Mouse (Mus musculus) C2C12 (cell line): Measurements from ENCODE around the gene Ttc38. TPM values are rescaled to one million over a fixed set of nuclear protein-coding genes. Genes with fewer than 3 reads are reported as not detected.

ENCODE experiments used
- H3K27me3 ChIP-seq: one replicate; pipeline ENCODE4 v1.6.1; 2011; ENCODE audit not compliant: control insufficient read depth, insufficient read depth, insufficient read length
- H3K36me3 ChIP-seq: one replicate; pipeline ENCODE4 v1.6.1; 2011; ENCODE audit not compliant: control insufficient read depth, insufficient read depth
- H3K4me3 ChIP-seq: one replicate; pipeline ENCODE4 v1.5.1; 2011; ENCODE audit warnings: mild to moderate bottlenecking, control low read depth; ENCODE audit not compliant: poor library complexity, insufficient read depth, severe bottlenecking
- H3K79me2 ChIP-seq: one replicate; pipeline ENCODE4 v1.6.1; 2011; ENCODE audit not compliant: control insufficient read depth, insufficient read depth
- H3K79me3 ChIP-seq: one replicate; pipeline ENCODE4 v1.6.1; 2011; ENCODE audit warnings: low read depth, control low read depth
- H3ac ChIP-seq: one replicate; pipeline ENCODE3; 2011; ENCODE audit warnings: low read depth; ENCODE audit not compliant: control insufficient read depth, insufficient read length
- CEBPB ChIP-seq: IDR thresholded peaks from one replicate; pipeline ENCODE4 v1.6.1; 2011; ENCODE audit warnings: low read depth, mild to moderate bottlenecking, control low read depth, moderate library complexity
- CTCF ChIP-seq: IDR thresholded peaks from one replicate; pipeline ENCODE4 v1.5.1; 2011; ENCODE audit not compliant: control insufficient read depth, insufficient read depth, insufficient read length
- FOSL1 ChIP-seq: IDR thresholded peaks from one replicate; pipeline ENCODE4 v1.8.0; 2011; ENCODE audit warnings: mild to moderate bottlenecking, low read length; ENCODE audit not compliant: poor library complexity, insufficient read depth, severe bottlenecking
- MAX ChIP-seq: IDR thresholded peaks from one replicate; pipeline ENCODE4 v1.6.1; 2011; ENCODE audit warnings: mild to moderate bottlenecking, control low read depth
- MYOD1 ChIP-seq: IDR thresholded peaks from one replicate; pipeline ENCODE4 v1.6.1; 2011; ENCODE audit warnings: low read depth; ENCODE audit not compliant: control insufficient read depth, insufficient read length
- MYOG ChIP-seq: IDR thresholded peaks from one replicate; pipeline ENCODE4 v1.6.1; 2011; ENCODE audit not compliant: control insufficient read depth, insufficient read length; ENCODE audit errors: extremely low read depth
- USF1 ChIP-seq: IDR thresholded peaks from one replicate; pipeline ENCODE4 v1.6.1; 2011; ENCODE audit warnings: low read depth, mild to moderate bottlenecking, control low read depth, moderate library complexity
- polyA plus RNA-seq: library from polyadenylated mRNA; unstranded; fragments of >200 nt; fragmentation: generic; extraction: Trizol; gene quantifications from one replicate; pipeline ENCODE4 v1.2.1, GENCODE M21; 2012; ENCODE audit warnings: missing spikeins

The Ttc38 gene
- polyA plus RNA-seq, 1 experiment, result 0.07 TPM

DNA sequence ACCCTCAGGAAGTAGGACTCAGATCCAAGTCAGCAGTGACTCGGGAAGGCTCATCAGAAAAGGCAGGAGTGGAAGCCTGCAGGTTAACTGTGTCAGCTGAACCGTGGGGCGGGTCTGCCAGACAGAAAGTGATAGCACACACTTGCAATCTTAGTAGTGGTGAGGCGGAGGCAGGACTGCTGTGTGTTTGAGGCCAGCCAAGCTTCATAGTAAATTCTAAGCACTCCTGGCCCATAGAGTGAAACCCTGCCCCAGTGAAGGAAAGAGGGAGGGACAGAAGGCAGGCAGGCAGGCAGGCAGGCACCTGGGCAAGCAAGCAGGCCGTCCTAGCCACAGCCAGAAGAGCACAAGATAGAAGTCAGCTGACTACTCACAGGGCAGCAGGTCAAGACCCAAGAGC, 53.5 kb downstream of the Ttc38 start:
- Histone ChIP-seq H3K36me3 (peaks cover 44% of the 10 kb centered on the region), H3K79me3 (no peaks in the 10 kb centered on the region), H3K4me3 (no peak overlapping the region), H3K79me2 (no peaks in the 10 kb centered on the region), H3ac (no peak overlapping the region), H3K27me3 (no peaks in the 10 kb centered on the region)
- TF ChIP-seq FOSL1, result no peak
- TF ChIP-seq MAX, result no peak
- no peak for TF ChIP-seq CEBPB
- TF ChIP-seq MYOD1, result no peak
- TF ChIP-seq USF1, result no peak
- no peak for TF ChIP-seq MYOG
- no peak for TF ChIP-seq CTCF

- Histone ChIP-seq H3K79me3 (no peaks in the 10 kb centered on the region), H3K36me3 (peaks cover 68% of the 10 kb centered on the region), H3K27me3 (no peaks in the 10 kb centered on the region), H3K4me3 (no peak overlapping the region), H3ac (no peak overlapping the region), H3K79me2 (no peaks in the 10 kb centered on the region)
- TF ChIP-seq FOSL1, result no peak
- no peak for TF ChIP-seq MAX
- TF ChIP-seq MYOD1, result no peak
- TF ChIP-seq CTCF, result no peak
- TF ChIP-seq CEBPB, result no peak
- no peak for TF ChIP-seq USF1
- TF ChIP-seq MYOG, result no peak
These were observed 57.1 kb downstream of the Ttc38 start for GRCm38 (mm10) chr15:85889235-85889634.

DNA sequence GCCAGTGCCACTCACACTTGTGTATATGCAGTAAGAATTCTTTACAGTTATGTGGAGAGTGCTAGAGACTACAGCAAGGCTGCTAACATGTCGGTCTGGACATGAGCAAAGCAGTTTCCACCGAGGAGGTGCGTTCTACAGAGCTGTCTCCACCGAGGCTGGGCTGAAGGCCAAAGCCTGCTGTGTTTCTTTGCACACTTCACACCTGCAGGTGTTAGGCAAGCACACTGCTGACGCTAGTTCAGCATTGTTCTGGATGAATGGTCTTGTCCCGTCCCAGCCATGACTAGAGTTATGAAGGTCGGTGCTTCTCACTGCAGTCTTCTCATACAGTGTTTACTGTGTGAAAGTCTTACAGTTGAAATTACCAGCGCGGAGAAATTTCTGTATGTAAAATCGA, 59.9 kb downstream of the Ttc38 start:
- Histone ChIP-seq H3K79me2 (no peaks in the 10 kb centered on the region), H3ac (no peak overlapping the region), H3K4me3 (no peak overlapping the region), H3K36me3 (peaks cover 54% of the 10 kb centered on the region), H3K79me3 (no peaks in the 10 kb centered on the region), H3K27me3 (no peaks in the 10 kb centered on the region)
- TF ChIP-seq MYOG, result no peak
- no peak for TF ChIP-seq CTCF
- TF ChIP-seq FOSL1, result no peak
- no peak for TF ChIP-seq MAX
- TF ChIP-seq CEBPB, result no peak
- TF ChIP-seq USF1, result no peak
- no peak for TF ChIP-seq MYOD1

DNA sequence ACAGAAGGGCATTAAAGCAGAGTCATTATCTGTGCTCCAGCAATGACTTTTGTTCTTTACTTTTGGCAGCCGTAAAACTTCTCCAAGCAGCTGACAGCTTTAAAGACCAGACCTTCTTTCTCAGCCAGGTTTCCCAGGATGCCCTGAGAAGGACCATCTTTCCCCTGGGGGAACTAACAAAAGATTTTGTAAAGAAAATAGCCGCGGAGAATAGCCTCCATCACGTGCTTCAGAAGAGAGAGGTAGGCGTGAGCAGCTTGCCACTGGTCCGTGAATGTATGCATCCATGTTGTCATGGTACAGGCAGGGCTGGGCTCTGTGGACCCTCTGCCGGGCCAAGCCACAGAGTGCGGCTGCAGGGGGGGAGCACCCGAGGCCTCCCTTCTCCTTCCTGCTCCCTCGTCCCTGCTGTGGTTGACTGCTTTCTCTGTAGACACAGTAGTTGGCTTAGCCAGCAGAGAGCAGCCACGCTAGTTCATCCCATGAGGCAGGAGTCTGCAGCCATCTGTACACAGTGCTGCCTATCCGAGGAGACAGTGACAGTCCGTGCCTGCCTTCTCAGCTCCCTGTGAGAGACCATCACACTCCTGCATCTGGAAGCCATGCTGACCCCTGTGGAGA, 60.5 kb downstream of the Ttc38 start:
- no peak for TF ChIP-seq FOSL1
- TF ChIP-seq CTCF, result no peak
- TF ChIP-seq MYOD1, result no peak
- no peak for TF ChIP-seq MAX
- no peak for TF ChIP-seq USF1
- TF ChIP-seq MYOG, result no peak
- TF ChIP-seq CEBPB, result no peak
- Histone ChIP-seq H3K36me3 (peaks cover 60% of the 10 kb centered on the region), H3K79me2 (no peaks in the 10 kb centered on the region), H3ac (no peak overlapping the region), H3K27me3 (no peaks in the 10 kb centered on the region), H3K4me3 (no peak overlapping the region), H3K79me3 (no peaks in the 10 kb centered on the region)

GRCm38 (mm10) chr15:85893871-85894270, 61.8 kb downstream of the Ttc38 start:
- Histone ChIP-seq H3K79me2 (no peaks in the 10 kb centered on the region), H3K36me3 (peaks cover 54% of the 10 kb centered on the region), H3K79me3 (no peaks in the 10 kb centered on the region), H3ac (no peak overlapping the region), H3K27me3 (no peaks in the 10 kb centered on the region), H3K4me3 (no peak overlapping the region)
- TF ChIP-seq MYOD1 (no peak), CTCF (no peak), MAX (no peak), CEBPB (no peak), FOSL1 (no peak), USF1 (no peak), MYOG (no peak)

DNA sequence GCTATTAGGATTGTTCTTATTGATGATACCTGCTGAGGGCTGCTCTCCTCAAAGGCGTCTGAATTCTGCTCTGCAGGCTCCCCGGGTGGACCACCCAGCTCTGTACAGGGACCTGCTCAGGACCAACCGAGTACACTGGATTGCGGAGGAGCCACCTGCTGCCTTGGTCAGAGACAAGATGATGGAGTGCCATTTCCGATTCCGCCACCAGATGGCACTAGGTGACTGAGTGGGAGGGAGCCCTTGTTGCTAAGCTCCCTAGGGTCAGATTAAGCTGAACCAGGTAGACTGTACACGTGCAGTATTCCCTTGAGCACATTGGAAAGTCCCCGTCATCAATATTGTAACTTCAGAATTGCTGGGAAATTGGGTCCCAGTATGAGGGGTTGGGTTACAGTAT, 64.2 kb downstream of the Ttc38 start:
- TF ChIP-seq FOSL1 (no peak), CEBPB (no peak), CTCF (peak; percentile 90)
- H3K79me2 ChIP-seq, result no peaks in the 10 kb centered on the region
- no peak overlapping the region for H3K4me3 ChIP-seq
- H3K36me3 ChIP-seq, result peaks cover 41% of the 10 kb centered on the region
- H3K79me3 ChIP-seq, result no peaks in the 10 kb centered on the region
- no peak overlapping the region for H3ac ChIP-seq
- H3K27me3 ChIP-seq, result no peaks in the 10 kb centered on the region
